Mouse (Mus musculus) layer of hippocampus, postnatal 14 days (tissue): ENCODE results near the gene Eno2. TPM values are rescaled to one million over a fixed set of nuclear protein-coding genes. Genes with fewer than 3 reads are reported as not detected.
"Not testable (repeated sequence)": the region's sequence is repeated elsewhere in the genome, so short reads cannot be mapped to it uniquely, and the experiment has no call there.

Experiments
- DNase-seq, 2 experiments: peaks; one replicate each; pipeline ENCODE4 v3.0.0; 2021 to 2022; ENCODE audit warnings: low spot score in 2 of 2, mixed read lengths in 1 of 2
- total RNA-seq, 2 experiments: library from RNA; stranded (reverse); gene quantifications; 2 replicates each; pipeline ENCODE4 v1.2.3; 2021

Gene Eno2
- total RNA-seq, 2 experiments from 2014 or later: 667 to 671 TPM

DNA sequence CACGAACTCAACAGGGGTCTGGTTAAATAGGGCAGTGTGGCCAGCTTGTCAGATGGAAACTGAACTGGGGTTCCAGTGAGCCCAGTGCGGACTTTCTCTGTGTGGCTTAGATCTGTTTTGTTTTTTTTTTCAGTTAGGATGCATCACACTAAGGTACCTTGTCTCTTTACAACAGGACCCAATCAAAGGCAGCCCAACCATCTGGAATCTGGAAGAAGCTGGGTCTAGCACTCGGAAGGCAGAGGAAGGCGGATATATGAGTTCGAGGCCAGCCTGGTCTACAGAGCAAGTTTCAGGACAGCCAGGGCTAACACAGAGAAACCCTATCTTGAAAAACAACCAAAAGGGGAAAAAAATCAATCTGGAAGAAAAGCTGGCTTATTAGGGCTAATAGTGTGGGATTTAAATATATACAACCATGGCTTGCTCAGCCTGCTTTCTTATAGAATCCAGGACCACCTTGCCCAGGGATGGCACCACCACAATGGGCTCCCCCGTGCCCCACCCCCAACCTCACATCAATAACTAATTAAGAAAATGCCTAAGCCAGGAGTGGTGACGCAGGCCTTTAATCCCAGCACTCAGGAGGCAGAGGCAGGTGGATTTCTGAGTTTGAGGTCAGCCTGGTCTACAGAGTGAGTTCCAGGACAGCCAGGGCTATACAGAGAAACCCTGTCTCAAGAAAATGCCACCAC, 37.1 kb upstream of the Eno2 start:
- no peak for DNase-seq

DNA sequence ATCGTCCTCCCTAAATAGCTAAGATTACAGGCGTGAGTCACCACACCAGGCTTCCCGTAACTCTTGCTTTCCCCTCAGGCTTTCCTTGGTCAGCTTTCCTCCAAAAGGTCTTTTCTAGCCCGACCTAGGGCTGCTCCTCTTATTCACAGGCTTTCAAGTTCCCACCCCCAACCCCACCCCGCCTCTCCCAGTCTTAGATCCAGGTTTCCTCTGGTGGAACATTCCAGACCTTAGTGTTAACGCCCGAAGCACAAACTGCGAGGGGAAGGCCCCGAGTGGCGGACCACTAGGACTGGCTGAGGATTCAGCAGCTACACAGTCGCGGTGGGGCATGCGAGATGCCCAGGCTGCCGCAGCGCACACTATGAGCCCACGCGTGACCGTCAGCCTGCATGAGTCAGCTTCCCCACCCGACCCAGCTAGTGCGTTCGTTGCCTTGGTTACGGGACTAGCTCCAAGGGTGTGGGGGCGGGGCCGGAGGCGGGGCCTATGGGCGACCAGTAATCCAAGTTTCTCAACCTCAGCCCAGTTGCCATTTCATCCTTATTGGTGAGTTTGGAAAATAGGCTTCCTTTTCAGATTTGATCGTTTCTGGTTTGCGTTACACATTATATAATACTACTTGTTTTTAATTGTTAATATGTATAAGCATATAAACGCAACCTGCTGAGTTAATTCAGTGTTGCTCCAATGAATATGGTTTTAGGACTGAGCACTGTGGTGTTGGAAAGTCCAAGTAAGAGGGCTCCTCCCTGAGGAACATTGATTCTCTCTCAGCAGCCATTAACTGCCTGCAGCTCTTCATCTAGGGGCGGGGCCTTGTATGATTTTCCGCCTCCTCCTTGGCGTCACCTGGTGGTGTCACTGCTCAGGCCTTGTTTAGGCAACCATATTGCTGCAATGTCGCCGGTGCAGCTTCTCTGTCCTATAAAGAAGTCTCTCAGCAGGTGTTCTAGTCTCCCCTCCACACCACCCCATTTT, 36.2 kb upstream of the Eno2 start:
- peak; percentile 92 to 97 for DNase-seq

DNA sequence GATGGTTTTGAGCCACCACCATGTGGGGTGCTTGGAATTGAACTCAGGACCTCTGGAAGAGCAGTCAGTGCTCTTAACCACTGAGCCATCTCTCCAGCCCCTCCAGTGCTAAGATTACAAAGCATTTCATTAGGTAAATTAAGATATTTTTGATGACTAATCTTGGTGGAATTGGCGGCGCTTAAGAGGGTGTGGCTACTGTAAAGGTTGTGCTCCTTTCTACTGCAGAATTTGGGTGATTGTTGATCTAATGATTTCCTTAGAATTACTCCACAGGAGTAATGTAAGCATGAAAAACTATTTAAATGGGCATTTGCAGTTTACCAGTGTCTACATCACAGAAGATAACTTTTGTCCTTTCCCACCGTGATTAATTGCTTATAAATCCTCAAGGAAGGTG, 34.9 kb upstream of the Eno2 start:
- DNase-seq: no peak

DNA sequence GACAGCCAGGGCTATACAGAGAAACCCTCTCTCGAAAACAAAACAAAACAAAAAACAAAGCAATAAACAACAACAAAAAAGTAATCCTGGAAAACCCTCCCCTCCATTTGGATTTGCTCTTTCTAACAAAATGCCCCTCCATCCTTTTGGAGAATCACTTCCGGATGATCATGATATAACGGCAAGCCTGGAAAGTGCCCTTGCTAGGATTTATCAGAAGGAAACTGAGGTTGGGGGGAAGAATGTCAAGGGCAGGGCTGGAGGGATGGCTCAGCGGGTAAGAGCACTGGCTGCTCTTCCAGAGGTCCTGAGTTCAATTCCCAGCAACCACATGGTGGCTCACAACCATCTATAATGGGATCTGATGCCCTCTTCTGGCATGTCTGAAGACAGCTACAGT, 34.2 kb upstream of the Eno2 start:
- DNase-seq: not testable (repeated sequence)

DNA sequence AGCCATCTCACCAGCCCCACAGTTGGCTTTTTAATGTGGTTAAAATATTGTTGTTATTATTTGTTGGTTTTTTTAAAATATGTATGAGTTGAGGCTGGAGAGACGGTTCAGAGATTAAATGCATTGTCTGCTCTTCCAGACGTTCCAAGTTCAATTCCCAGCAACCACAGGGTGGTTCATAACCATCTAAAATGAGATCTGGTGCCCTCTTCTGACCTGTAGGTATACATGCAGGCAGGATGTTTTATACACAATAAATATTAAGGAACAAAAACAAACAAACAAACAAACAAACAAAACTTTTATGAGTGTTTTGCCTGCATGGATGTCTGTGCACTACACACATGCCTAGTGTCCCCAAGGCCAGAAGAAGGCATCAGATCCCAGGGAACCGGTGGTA, 33.6 kb upstream of the Eno2 start:
- DNase-seq: no peak

DNA sequence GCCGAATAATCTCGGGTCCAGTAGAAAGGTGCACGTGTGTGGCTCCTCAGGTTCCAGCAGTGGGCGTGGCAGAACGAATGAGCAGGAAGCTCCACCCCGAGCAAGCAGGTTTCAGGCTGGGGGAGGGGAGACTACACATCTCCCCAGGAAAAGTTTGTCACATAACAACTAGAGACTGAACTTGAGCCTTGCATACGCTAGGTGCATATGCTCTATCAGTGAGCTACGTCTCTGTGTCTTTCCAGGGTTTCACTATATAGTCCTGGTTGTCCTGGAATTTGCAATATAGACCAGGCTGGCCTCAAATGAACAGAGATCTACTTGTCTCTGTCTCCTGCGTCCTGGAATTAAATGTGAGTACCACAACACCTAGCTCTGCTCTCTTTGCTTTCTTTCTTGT, 32.9 kb upstream of the Eno2 start:
- not testable (repeated sequence) for DNase-seq

DNA sequence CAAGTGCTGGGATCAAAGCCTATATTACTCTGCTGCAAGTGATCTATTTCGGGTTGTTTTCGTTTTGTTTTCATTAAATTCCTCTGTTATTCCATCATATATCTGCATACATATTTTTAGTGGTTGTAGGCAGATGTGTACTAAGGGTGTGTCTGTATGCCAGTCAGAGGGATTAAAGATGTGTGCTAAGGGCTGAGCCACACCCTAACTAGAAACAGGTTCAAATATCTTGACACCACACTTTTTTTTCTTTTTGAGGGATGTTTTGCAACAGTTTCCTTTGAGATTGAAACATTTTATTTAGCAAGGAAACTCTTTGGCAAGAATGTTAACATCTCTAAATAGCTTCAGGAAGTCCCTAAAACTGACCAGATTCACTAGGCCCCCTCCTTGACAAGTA, 26.7 kb upstream of the Eno2 start:
- DNase-seq: no peak

DNA sequence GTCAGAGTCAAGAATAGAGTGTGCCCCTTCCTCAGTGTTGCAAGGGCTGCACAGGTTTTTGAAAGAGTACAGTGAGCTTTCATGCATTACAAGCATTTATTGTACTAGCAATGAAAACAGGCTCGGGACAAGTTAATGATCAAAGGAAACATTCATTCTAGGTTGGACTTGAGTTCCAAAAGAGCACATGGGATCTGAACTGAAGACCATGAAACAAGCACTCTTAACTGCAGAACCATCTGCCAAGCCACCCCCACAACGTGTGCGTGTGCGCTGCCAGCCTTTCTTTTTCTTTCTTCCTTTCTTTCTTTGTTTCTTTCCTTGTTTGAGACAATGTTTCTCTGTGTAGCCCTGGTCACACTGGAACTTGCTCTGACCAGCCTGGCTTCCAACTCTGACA, 26.3 kb upstream of the Eno2 start:
- DNase-seq: no peak

DNA sequence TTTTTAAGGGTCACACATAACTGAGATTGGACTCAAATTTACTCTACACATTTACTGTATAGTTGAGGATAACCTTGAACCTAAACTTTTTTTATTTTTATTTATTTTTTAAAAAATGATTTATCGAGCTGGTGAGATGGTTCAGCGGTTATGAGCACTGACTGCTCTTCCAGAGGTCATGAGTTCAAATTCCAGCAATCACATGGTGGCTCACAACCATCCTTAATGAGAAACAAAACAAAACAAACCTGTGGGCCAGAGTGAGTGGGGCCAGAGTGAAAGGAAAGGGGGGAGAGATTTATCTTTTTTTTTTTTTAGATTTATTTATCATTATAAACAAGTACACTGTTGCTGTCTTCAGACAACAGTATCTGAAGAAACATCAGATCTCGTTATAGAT, 22.4 kb upstream of the Eno2 start:
- no peak for DNase-seq

DNA sequence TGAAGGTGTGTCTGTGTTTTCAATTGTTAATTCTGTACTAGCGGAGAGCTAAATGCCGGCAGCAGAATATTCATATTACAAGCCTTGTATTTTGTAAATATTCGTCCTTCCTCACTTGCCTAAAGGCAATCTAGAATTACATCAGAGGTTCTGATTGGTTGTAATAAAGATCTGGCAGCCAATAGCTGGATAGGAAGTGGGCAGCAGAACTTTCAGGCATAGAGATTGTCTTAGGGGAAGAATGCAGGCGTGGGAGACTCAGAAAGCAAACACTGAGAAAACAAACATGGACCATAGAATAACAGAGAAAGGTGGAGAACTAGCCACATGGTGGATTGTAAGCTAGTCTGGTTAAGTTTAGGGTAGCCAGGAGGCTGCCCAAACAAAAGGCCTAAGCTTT, 20.6 kb upstream of the Eno2 start:
- no peak for DNase-seq

DNA sequence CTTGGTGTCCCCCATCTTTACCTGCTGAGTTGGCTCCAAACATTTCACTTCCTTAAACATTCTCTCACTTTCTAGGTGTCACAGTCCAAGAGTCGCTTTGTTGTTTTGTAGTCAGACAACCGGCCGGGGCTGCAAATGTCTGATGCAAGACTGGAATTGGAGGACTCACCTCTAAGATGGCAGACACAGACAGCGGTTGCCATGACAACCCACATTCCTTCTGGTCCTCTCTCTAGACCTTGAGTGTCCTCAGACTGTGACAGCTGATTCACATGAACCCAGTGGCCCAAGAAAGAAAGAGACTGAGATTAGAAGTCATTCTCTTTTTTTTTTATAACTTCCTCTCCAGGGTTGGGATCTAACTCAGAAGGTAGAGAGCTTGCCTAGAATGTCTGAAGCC, 20.0 kb upstream of the Eno2 start:
- DNase-seq: no peak

DNA sequence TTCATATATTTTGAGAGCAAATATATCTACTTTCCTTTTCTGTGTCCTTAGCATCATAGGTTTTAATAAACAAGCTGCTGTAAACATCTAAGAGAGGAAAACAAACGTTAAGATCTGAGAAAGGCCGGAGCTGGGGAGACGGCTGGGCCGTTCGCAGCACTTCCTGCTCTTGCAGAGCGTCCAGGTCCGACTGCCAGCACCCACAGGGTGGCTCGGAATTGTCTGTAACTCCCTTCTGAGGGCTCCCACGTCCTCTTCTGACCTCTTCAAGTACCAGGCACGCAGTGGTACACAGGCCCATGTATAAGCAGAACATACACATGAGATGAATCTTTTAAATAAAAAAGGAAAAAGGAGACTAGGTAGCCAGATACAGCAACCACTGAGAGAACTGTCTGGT, 18.2 kb upstream of the Eno2 start:
- no peak for DNase-seq

DNA sequence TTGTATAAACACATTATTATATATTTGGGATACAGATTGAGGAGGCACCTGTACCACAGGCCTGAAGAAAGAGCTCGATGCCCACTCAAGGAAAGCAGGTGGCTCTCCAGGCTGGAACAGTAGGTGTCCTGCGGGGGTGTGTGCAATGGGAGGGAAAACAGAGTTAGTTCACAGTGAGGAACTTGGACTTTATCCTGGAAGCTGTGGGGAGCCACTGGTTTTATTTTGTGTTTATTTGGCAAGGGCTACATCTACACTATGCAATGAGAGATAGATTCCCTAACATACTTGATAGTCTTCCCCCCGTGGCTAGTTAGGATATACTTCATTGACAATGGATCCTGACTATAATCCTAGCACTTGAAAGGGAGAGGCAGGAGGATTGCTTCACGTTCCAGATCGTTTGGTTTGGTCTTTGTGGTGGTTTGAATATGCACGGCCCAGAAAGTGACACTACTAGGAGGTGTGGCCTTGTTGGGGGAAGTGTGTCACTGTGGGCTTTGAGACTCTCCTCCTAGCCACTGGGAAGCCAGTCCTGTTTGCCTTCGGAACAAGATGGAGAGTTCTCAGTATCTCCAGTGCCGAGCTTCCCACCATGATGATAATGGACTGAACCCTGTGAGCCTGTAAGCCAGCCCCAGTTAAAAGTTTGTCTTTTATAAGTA, 17.4 kb upstream of the Eno2 start:
- no peak for DNase-seq

DNA sequence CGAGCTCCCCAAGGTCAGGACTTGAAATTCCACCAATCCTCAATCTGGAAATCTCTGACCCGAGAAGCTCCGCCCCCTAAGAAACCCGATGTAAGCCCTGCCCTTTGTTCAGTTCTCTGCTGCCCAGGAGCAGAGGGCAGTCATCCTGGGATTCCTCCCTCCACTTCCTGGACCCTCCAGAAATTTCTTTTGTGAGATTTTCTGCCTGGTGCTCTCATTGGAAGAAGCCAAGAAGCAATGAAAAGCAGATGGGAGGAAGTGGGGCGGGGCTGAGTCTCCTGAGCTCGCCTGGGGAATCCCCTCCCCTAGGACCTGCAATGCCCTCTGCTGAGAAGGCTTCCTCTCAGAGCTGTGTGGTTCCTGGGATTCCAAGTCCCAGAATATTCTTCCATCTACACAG, 13.0 kb upstream of the Eno2 start:
- DNase-seq: no peak

DNA sequence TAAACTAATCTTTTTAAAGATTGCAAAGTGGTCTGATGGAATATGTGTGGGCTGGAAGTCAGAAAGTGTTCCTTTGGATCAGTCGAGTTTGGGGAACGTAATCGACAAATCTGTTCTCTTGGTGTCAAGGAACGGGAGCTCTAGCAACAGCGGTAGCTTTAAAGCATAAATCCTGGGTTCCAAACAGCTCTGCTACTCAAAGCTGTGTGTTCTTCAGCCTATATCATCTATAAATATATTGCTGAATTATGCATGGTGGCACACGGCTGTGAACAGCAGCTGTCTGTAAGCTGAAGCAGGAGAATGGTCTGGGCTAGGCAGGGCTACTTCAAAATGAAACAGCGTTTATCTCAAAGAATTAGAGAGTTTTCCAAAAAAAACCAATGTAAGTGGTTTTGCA, 11.4 kb upstream of the Eno2 start:
- DNase-seq: no peak

DNA sequence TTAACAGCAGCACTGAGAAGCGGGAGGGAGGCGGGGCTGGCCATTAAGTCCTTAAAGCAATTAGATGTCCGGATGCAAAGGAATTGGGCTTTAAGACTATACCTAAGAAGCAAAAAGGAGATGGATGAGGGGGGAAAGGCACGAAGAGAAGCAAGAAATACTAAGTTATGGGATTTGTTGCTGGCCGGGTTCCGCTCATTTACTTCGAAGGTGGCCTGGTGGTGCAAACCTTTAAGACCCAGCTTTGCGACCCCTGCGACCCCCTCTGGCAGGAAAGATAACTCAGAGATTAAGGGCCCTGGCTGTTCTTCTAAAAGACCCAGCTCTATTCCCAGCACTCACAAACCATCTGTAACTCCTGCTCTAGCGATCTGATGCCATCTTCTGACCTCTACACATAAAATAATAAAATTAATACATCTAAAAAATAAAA, 10.5 kb upstream of the Eno2 start:
- no peak for DNase-seq

DNA sequence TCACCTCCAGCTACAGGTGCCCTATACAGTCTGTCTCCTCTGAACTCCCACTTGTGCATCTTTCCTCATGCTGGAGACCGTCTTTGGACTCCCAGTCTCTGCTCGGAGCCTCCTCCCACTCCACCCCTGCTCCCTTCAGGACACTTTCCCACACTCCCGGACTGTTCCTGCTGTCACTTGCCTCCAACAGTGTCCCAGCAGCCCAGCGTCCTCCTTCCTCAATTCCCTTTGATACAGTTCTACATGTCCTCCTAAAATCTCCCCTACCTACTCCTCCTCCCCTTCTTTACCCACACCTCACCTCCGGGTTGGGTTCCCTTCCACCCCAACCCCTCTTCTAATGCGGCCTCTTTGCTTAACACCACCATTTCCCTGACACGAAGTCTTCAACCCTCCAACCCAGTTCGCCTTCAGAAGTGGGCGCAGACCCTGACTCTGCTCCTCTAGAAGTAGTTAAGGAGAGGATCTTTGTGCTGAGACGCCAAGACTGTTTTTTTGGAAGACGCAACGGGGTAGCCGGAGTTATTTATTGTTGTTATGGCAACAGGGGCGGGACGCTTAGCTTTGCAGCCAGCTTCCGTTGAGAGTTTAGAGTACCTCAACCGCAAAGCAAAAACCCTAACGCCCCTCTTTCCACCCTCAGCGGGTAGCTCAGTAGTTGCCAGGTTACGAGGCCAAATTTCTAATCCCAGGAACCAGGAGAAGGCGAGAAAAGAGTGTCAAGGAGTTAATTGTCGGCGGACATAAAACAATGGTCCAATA, 9.9 kb upstream of the Eno2 start, which contains the start of gene Lrrc23:
Lrrc23 (minus strand) TSS at position 506 of the 762 bp plus-strand sequence.
- DNase-seq: no peak

DNA sequence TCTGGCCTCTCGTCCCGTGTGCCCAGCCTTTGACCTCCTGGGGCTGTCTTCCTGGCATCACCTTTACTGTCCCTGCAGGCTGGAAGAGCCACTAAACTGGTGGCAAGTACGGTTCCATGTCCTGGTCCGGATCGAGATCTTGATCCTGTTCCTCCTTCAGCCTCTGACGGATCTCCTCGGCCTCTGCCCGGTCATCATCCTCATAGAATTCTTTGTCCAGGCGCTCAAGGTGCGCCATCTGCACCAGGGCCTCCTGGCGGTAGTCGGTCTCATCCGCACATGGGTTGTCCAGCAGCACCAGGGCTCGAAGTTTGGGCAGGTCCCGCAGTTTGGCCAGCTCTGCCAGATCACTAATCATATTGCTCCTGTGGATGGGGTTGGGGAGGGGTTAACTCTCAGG, 1.0 kb upstream of the Eno2 start:
- DNase-seq: no peak

DNA sequence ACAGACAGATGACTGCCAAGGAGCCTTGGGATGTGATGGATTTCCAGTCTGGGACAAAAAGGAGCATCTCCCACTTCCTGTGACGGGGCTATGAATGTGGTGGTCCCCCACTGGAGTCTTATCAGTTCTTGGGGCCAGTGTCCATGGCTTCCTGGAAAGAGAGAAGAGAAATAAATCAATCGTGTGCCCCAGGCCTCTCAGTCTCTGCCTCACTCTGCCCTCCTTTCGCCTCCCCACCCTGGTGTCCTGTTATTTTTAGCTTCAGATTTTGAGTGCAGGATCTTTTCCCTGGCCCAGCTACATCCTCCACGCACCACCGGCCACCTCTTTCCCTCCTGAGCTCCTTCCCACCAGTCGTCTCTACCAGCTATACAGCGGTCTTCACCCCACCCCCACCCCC, 540 bp upstream of the Eno2 start:
- no peak for DNase-seq

DNA sequence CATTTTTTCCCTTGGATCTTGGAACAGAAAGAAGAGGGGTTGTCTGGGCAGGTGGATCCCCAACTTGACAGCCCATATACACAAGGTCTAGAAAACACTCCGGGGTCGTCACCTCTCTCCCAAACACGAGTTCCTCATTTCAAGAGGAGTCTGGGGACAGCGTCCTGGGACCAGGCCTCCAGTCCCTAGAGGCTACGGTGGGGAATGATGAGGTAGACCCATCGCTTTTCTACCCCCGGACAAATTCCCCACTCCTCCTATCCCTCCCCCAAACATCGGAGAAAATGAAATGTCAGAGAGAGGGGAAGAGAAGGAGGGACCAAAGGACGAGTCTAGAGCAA, 799 bp downstream of the Eno2 start:
- no peak for DNase-seq
